Mouse (Mus musculus): ENCODE data around the gene Adam8. TPM values are rescaled to one million over a fixed set of nuclear protein-coding genes. Genes with fewer than 3 reads are reported as not detected.

Gene Adam8
- polyA plus RNA-seq, 1 experiment = 4.9 TPM

GRCm38 (mm10) chr7:139937138-139937537, 55.2 kb downstream of the Adam8 start:
- Histone ChIP-seq H3K4me1 (ENCODE audit: control insufficient read depth, insufficient read depth, insufficient read length, low read length) (no peaks in the 10 kb centered on the region), H3K36me3 (ENCODE audit: control insufficient read depth, insufficient read depth, low read length) (no peaks in the 10 kb centered on the region), H3K27me3 (ENCODE audit: control insufficient read depth, insufficient read depth, low read length) (no peaks in the 10 kb centered on the region), H3K27ac (ENCODE audit: insufficient read depth, low read depth, low read length) (no peak overlapping the region), H3K4me3 (ENCODE audit: low read depth, low read length) (no peak overlapping the region)
- TF ChIP-seq CTCF (IDR thresholded peaks at IDR 0.05; ENCODE audit: extremely low read depth, insufficient read length, insufficient replicate concordance, low read depth, low read length) = no peak
- TF ChIP-seq POLR2A (IDR thresholded peaks at IDR 0.05; ENCODE audit: low read depth, low read length) = no peak
- 29% methylated on average over 3 of the region's 3 CpGs for WGBS

- no peak for TF ChIP-seq CTCF (IDR thresholded peaks at IDR 0.05; ENCODE audit: extremely low read depth, insufficient read length, insufficient replicate concordance, low read depth, low read length)
- TF ChIP-seq POLR2A (IDR thresholded peaks at IDR 0.05; ENCODE audit: low read depth, low read length) = no peak
- H3K36me3 ChIP-seq (ENCODE audit: control insufficient read depth, insufficient read depth, low read length) = no peaks in the 10 kb centered on the region
- H3K27me3 ChIP-seq (ENCODE audit: control insufficient read depth, insufficient read depth, low read length) = no peaks in the 10 kb centered on the region
- H3K4me1 ChIP-seq (ENCODE audit: control insufficient read depth, insufficient read depth, insufficient read length, low read length) = no peaks in the 10 kb centered on the region
- H3K27ac ChIP-seq (ENCODE audit: insufficient read depth, low read depth, low read length) = no peak overlapping the region
- WGBS = 83% methylated on average over 10 of the region's 10 CpGs
- no peak overlapping the region for H3K4me3 ChIP-seq (ENCODE audit: low read depth, low read length)
Measured at GRCm38 (mm10) chr7:139936705-139937104, 55.7 kb downstream of the Adam8 start.

- Histone ChIP-seq H3K4me3 (ENCODE audit: low read depth, low read length) (no peak overlapping the region), H3K27ac (ENCODE audit: insufficient read depth, low read depth, low read length) (no peak overlapping the region), H3K4me1 (ENCODE audit: control insufficient read depth, insufficient read depth, insufficient read length, low read length) (no peaks in the 10 kb centered on the region), H3K36me3 (ENCODE audit: control insufficient read depth, insufficient read depth, low read length) (no peaks in the 10 kb centered on the region), H3K27me3 (ENCODE audit: control insufficient read depth, insufficient read depth, low read length) (no peaks in the 10 kb centered on the region)
- 21% methylated on average over 11 of the region's 11 CpGs for WGBS
- TF ChIP-seq POLR2A (IDR thresholded peaks at IDR 0.05; ENCODE audit: low read depth, low read length) (no peak), CTCF (IDR thresholded peaks at IDR 0.05; ENCODE audit: extremely low read depth, insufficient read length, insufficient replicate concordance, low read depth, low read length) (peak; percentile 62; the same call in 1 of the 2 replicates)
Measured at GRCm38 (mm10) chr7:139930732-139931131, 61.6 kb downstream of the Adam8 start.

Other genes starting within 250 kb of the Adam8 start
- gene Adgra1, start 158.4 kb downstream of the Adam8 start, polyA plus RNA-seq (2012; rRNA removed) = 0.11 and 0.25 TPM in 2 replicates
- 0.16 and 0.18 TPM in 2 replicates for gene Kndc1, start 97.9 kb downstream of the Adam8 start, polyA plus RNA-seq (2012; rRNA removed)
- 0.20 and 0.67 TPM in 2 replicates for gene Utf1, start 48.8 kb downstream of the Adam8 start, polyA plus RNA-seq (2012; rRNA removed)
- 0.06 and 0.16 TPM in 2 replicates for gene 6430531B16Rik, start 13.8 kb downstream of the Adam8 start, polyA plus RNA-seq (2012; rRNA removed)
- 54.9 and 68.9 TPM in 2 replicates for gene Zfp511, start 43.8 kb upstream of the Adam8 start, polyA plus RNA-seq (2012; rRNA removed)
- gene Tubgcp2, start 44.1 kb upstream of the Adam8 start, polyA plus RNA-seq (2012; rRNA removed) = 5.1 and 9.1 TPM in 2 replicates
- 0.10 TPM in 1 of 2 replicates, not detected in the other for gene Msx3, start 56.5 kb upstream of the Adam8 start, polyA plus RNA-seq (2012; rRNA removed)
- gene Caly, start 90.0 kb upstream of the Adam8 start, polyA plus RNA-seq (2012; rRNA removed) = 1.0 and 1.4 TPM in 2 replicates
- gene Prap1, start 100.8 kb upstream of the Adam8 start, polyA plus RNA-seq (2012; rRNA removed) = 3,061 and 5,933 TPM in 2 replicates
- gene Fuom, start 109.9 kb upstream of the Adam8 start, polyA plus RNA-seq (2012; rRNA removed) = 76.8 and 111 TPM in 2 replicates
- gene Paox, start 123.2 kb upstream of the Adam8 start, polyA plus RNA-seq (2012; rRNA removed) = 11.0 and 13.5 TPM in 2 replicates
- gene Echs1, start 123.9 kb upstream of the Adam8 start, polyA plus RNA-seq (2012; rRNA removed) = 47.4 and 48.1 TPM in 2 replicates
- gene Mtg1, start 145.0 kb upstream of the Adam8 start, polyA plus RNA-seq (2012; rRNA removed) = 8.3 and 16.6 TPM in 2 replicates
- 0.29 and 0.34 TPM in 2 replicates for gene Sprn, start 162.3 kb upstream of the Adam8 start, polyA plus RNA-seq (2012; rRNA removed)
- not detected in 2 replicates for gene Olfr522, start 172.2 kb upstream of the Adam8 start, polyA plus RNA-seq (2012; rRNA removed)
- not detected in 2 replicates for gene Olfr523, start 180.7 kb upstream of the Adam8 start, polyA plus RNA-seq (2012; rRNA removed)
- not detected in 2 replicates for gene Olfr524, start 213.4 kb upstream of the Adam8 start, polyA plus RNA-seq (2012; rRNA removed)
- 0.22 and 1.2 TPM in 2 replicates for gene Cd163l1, start 225.7 kb upstream of the Adam8 start, polyA plus RNA-seq (2012; rRNA removed)

Measured in small intestine, adult 2 months (tissue).